In genomic region chr2:167697902-167698301, GRCm38 (mm10) we compare ENCODE assay signal across 9 mouse cellular contexts. TPM values are rescaled to one million over a fixed set of nuclear protein-coding genes. Genes with fewer than 3 reads are reported as not detected.
DNase-seq lines count a peak whose midpoint lies in the region; ATAC-seq and TF ChIP-seq lines count a peak whose summit lies in the region.
"Had no signal": no experiment of that assay in that cellular context is flagged by ENCODE, and none has a peak within 500 bp of the region (broad histone marks: within the 10 kb centered on the region; RNA-seq: fewer than 3 reads in every experiment).

No protein-coding gene starts in this region.

- no peak for TF ChIP-seq CTCF in kidney, postnatal 0 days (IDR thresholded peaks at IDR 0.05; ENCODE audit: low read depth)

- H3K9me3 ChIP-seq in limb, embryonic 14.5 days (ENCODE audit: control insufficient read depth, low read length) = no peaks in the 10 kb centered on the region
- H3K9me3 ChIP-seq in limb, embryonic 10.5 days (replicated peaks) = no peaks in the 10 kb centered on the region
- H3K9me3 ChIP-seq in kidney, postnatal 0 days (replicated peaks; ENCODE audit: low read length) = no peaks in the 10 kb centered on the region
- no peaks in the 10 kb centered on the region for H3K9me3 ChIP-seq in megakaryocyte, embryonic 14.5 days
- peaks cover 2% of the 10 kb centered on the region; the same call in 1 of the 2 replicates for H3K9me3 ChIP-seq in forebrain, embryonic 16.5 days (ENCODE audit: control insufficient read depth, low read length)
- no peaks in the 10 kb centered on the region for H3K9me3 ChIP-seq in midbrain, embryonic 13.5 days

- no peak for ATAC-seq in limb, embryonic 14.5 days (ENCODE audit: low FRiP score, low read depth)
- ATAC-seq in kidney, postnatal 0 days (replicated peaks; ENCODE audit: low FRiP score, low read depth) = peak; percentile 31; the same call in 1 of the 2 replicates
- ATAC-seq in forebrain, embryonic 16.5 days = no peak
- no peak for ATAC-seq in midbrain, embryonic 13.5 days

- no peaks in the 10 kb centered on the region for H3K4me1 ChIP-seq in limb, embryonic 14.5 days (ENCODE audit: control insufficient read depth, insufficient read depth, low read length)
- peaks cover 13% of the 10 kb centered on the region for H3K4me1 ChIP-seq in limb, embryonic 10.5 days
- H3K4me1 ChIP-seq in kidney, postnatal 0 days (replicated peaks; ENCODE audit: insufficient read depth, low read length) = peaks cover 4% of the 10 kb centered on the region; the same call in 1 of the 2 replicates
- H3K4me1 ChIP-seq in megakaryocyte, embryonic 14.5 days = peaks cover 90% of the 10 kb centered on the region
- H3K4me1 ChIP-seq in forebrain, embryonic 16.5 days (replicated peaks; ENCODE audit: control insufficient read depth, insufficient read depth, low read length) = no peaks in the 10 kb centered on the region
- H3K4me1 ChIP-seq in midbrain, embryonic 13.5 days (replicated peaks) = no peaks in the 10 kb centered on the region

- no peaks in the 10 kb centered on the region for H3K27me3 ChIP-seq in limb, embryonic 14.5 days (ENCODE audit: control insufficient read depth, insufficient read depth, low read length)
- peaks cover 11% of the 10 kb centered on the region; the same call in 1 of the 2 replicates for H3K27me3 ChIP-seq in limb, embryonic 10.5 days (ENCODE audit: low read depth, poor library complexity, severe bottlenecking)
- H3K27me3 ChIP-seq in kidney, postnatal 0 days (ENCODE audit: insufficient read depth, low read length) = no peaks in the 10 kb centered on the region
- peaks cover 4% of the 10 kb centered on the region for H3K27me3 ChIP-seq in megakaryocyte, embryonic 14.5 days (replicated peaks)
- no peaks in the 10 kb centered on the region for H3K27me3 ChIP-seq in forebrain, embryonic 16.5 days (replicated peaks; ENCODE audit: control insufficient read depth, insufficient read depth, low read length)
- peaks cover 2% of the 10 kb centered on the region for H3K27me3 ChIP-seq in midbrain, embryonic 13.5 days
- H3K27me3 ChIP-seq: limb, embryonic 13.5 days had no signal

- no peak overlapping the region for H3K4me2 ChIP-seq in limb, embryonic 14.5 days (replicated peaks; ENCODE audit: low read depth, low read length, severe bottlenecking)
- H3K4me2 ChIP-seq in kidney, postnatal 0 days (ENCODE audit: low read length) = no peak overlapping the region
- no peak overlapping the region for H3K4me2 ChIP-seq in forebrain, embryonic 16.5 days (ENCODE audit: low read length)
- no peak overlapping the region for H3K4me2 ChIP-seq in midbrain, embryonic 13.5 days (replicated peaks)
- H3K4me2 ChIP-seq: limb, embryonic 13.5 days had no signal

- TF ChIP-seq POLR2A in limb, embryonic 14.5 days (IDR thresholded peaks at IDR 0.05; ENCODE audit: borderline replicate concordance, extremely low read depth, insufficient read depth, insufficient read length) = no peak

- peak; percentile 27 for DNase-seq in limb, embryonic 14.5 days (ENCODE audit: low spot score)
- no peak for DNase-seq in limb, embryonic 10.5 days (ENCODE audit: low spot score)
- peak; percentile 83 to 87 for DNase-seq in heart, adult 9 months (ENCODE audit: low spot score in 2 of 2)
- peak; percentile 75 for DNase-seq in kidney, postnatal 0 days (ENCODE audit: low spot score)
- no peak for DNase-seq in frontal cortex, postnatal 25 days (ENCODE audit: low spot score in 2 of 2)

- H3K9ac ChIP-seq in limb, embryonic 14.5 days (ENCODE audit: low read depth, low read length, severe bottlenecking) = 0 out of 2 replicates have a peak overlapping the region, but pooled peaks have one; percentile 2
- no peak overlapping the region for H3K9ac ChIP-seq in kidney, postnatal 0 days (ENCODE audit: low read depth, low read length)
- H3K9ac ChIP-seq in forebrain, embryonic 16.5 days (replicated peaks; ENCODE audit: low read depth, low read length) = no peak overlapping the region
- H3K9ac ChIP-seq in midbrain, embryonic 13.5 days (replicated peaks) = no peak overlapping the region
- H3K9ac ChIP-seq: limb, embryonic 13.5 days had no signal

- 54% methylated on average over 5 of the region's 5 CpGs for WGBS in limb, embryonic 14.5 days
- WGBS in limb, embryonic 10.5 days = 63% methylated on average over 5 of the region's 5 CpGs
- WGBS in kidney, postnatal 0 days = 34% methylated on average over 5 of the region's 5 CpGs
- 55% methylated on average over 5 of the region's 5 CpGs for WGBS in forebrain, embryonic 16.5 days
- WGBS in midbrain, embryonic 13.5 days = 61% methylated on average over 5 of the region's 5 CpGs

- no peak overlapping the region for H3K4me3 ChIP-seq in limb, embryonic 14.5 days (replicated peaks; ENCODE audit: low read length)
- H3K4me3 ChIP-seq in limb, embryonic 10.5 days = no peak overlapping the region
- H3K4me3 ChIP-seq in kidney, postnatal 0 days (replicated peaks; ENCODE audit: low read depth, low read length) = no peak overlapping the region
- H3K4me3 ChIP-seq in megakaryocyte, embryonic 14.5 days (replicated peaks) = peak overlapping the region; percentile 90
- H3K4me3 ChIP-seq in forebrain, embryonic 16.5 days (replicated peaks; ENCODE audit: low read length) = no peak overlapping the region
- no peak overlapping the region for H3K4me3 ChIP-seq in midbrain, embryonic 13.5 days (replicated peaks)
- H3K4me3 ChIP-seq: limb, embryonic 13.5 days had no signal

- H3K27ac ChIP-seq in limb, embryonic 14.5 days (replicated peaks; ENCODE audit: low read depth, low read length) = no peak overlapping the region
- H3K27ac ChIP-seq in limb, embryonic 10.5 days = no peak overlapping the region
- H3K27ac ChIP-seq in kidney, postnatal 0 days = peak overlapping the region; percentile 77
- H3K27ac ChIP-seq in forebrain, embryonic 16.5 days (ENCODE audit: low read length) = no peak overlapping the region
- H3K27ac ChIP-seq in midbrain, embryonic 13.5 days = no peak overlapping the region
- H3K27ac ChIP-seq: limb, embryonic 13.5 days had no signal

- H3K36me3 ChIP-seq in limb, embryonic 14.5 days (ENCODE audit: control insufficient read depth, insufficient read depth, low read length) = no peaks in the 10 kb centered on the region
- H3K36me3 ChIP-seq in limb, embryonic 10.5 days = no peaks in the 10 kb centered on the region
- no peaks in the 10 kb centered on the region for H3K36me3 ChIP-seq in kidney, postnatal 0 days (ENCODE audit: insufficient read depth, low read length)
- peaks cover 35% of the 10 kb centered on the region for H3K36me3 ChIP-seq in megakaryocyte, embryonic 14.5 days (replicated peaks; ENCODE audit: low read length)
- H3K36me3 ChIP-seq in forebrain, embryonic 16.5 days (ENCODE audit: control insufficient read depth, insufficient read depth) = no peaks in the 10 kb centered on the region
- no peaks in the 10 kb centered on the region for H3K36me3 ChIP-seq in midbrain, embryonic 13.5 days
- H3K36me3 ChIP-seq: limb, embryonic 13.5 days had no signal

RNA-seq across cellular contexts. Expression of gene Tmem189, which starts 8.3 kb away (rescaled TPM):
- 58.9 and 76.0 TPM in 2 replicates for polyA plus RNA-seq in limb, embryonic 14.5 days (2012; rRNA removed)
- 37.2 and 39.3 TPM in 2 replicates for polyA plus RNA-seq in limb, embryonic 14.5 days (2014; fragmentation: Nextera tagmentation; extraction: Ambion mirVana)
- polyA plus RNA-seq in limb, embryonic 10.5 days (2016; fragmentation: Nextera tagmentation; extraction: Ambion mirVana) = 41.9 and 43.2 TPM in 2 replicates
- 64.6 and 65.2 TPM in 2 replicates for polyA plus RNA-seq in kidney, postnatal 0 days (2015; fragmentation: Nextera tagmentation; extraction: Ambion mirVana)
- polyA plus RNA-seq in megakaryocyte, embryonic 14.5 days (2012; ENCODE audit: insufficient read depth, low replicate concordance) = 164 and 173 TPM in 2 replicates
- polyA plus RNA-seq in forebrain, embryonic 16.5 days (2015; fragmentation: Nextera tagmentation; extraction: Ambion mirVana) = 30.2 and 30.6 TPM in 2 replicates
- 27.1 and 28.0 TPM in 2 replicates for polyA plus RNA-seq in midbrain, embryonic 13.5 days (2015; fragmentation: Nextera tagmentation; extraction: Ambion mirVana)

RNA-seq across cellular contexts. Expression of gene Cebpb, which starts 9.2 kb away (rescaled TPM):
- 29.7 and 36.0 TPM in 2 replicates for polyA plus RNA-seq in limb, embryonic 14.5 days (2012; rRNA removed)
- 20.6 and 27.4 TPM in 2 replicates for polyA plus RNA-seq in limb, embryonic 14.5 days (2014; fragmentation: Nextera tagmentation; extraction: Ambion mirVana)
- 1.2 and 2.2 TPM in 2 replicates for polyA plus RNA-seq in limb, embryonic 10.5 days (2016; fragmentation: Nextera tagmentation; extraction: Ambion mirVana)
- polyA plus RNA-seq in kidney, postnatal 0 days (2015; fragmentation: Nextera tagmentation; extraction: Ambion mirVana) = 13.0 and 22.2 TPM in 2 replicates
- 372 and 610 TPM in 2 replicates for polyA plus RNA-seq in megakaryocyte, embryonic 14.5 days (2012; ENCODE audit: insufficient read depth, low replicate concordance)
- 0.32 and 0.56 TPM in 2 replicates for polyA plus RNA-seq in forebrain, embryonic 16.5 days (2015; fragmentation: Nextera tagmentation; extraction: Ambion mirVana)
- 0.20 TPM in 1 of 2 replicates, not detected in the other for polyA plus RNA-seq in midbrain, embryonic 13.5 days (2015; fragmentation: Nextera tagmentation; extraction: Ambion mirVana)

RNA-seq across cellular contexts. Expression of gene Gm20431, which starts 36.6 kb away (rescaled TPM):
- 6.1 and 11.0 TPM in 2 replicates for polyA plus RNA-seq in limb, embryonic 14.5 days (2012; rRNA removed)
- 7.5 and 16.3 TPM in 2 replicates for polyA plus RNA-seq in limb, embryonic 14.5 days (2014; fragmentation: Nextera tagmentation; extraction: Ambion mirVana)
- polyA plus RNA-seq in limb, embryonic 10.5 days (2016; fragmentation: Nextera tagmentation; extraction: Ambion mirVana) = 1.0 and 4.0 TPM in 2 replicates
- 11.2 and 12.6 TPM in 2 replicates for polyA plus RNA-seq in kidney, postnatal 0 days (2015; fragmentation: Nextera tagmentation; extraction: Ambion mirVana)
- not detected in 2 replicates for polyA plus RNA-seq in megakaryocyte, embryonic 14.5 days (2012; ENCODE audit: insufficient read depth, low replicate concordance)
- 8.2 and 11.7 TPM in 2 replicates for polyA plus RNA-seq in forebrain, embryonic 16.5 days (2015; fragmentation: Nextera tagmentation; extraction: Ambion mirVana)
- polyA plus RNA-seq in midbrain, embryonic 13.5 days (2015; fragmentation: Nextera tagmentation; extraction: Ambion mirVana) = 9.8 and 11.2 TPM in 2 replicates

Comparison
In these comparisons a context has a peak if more than half of its experiments do, and no peak if none do; other contexts are left out.
1. DNase-seq: peak in limb, embryonic 14.5 days (single experiment), heart, adult 9 months (2 of 2) and kidney, postnatal 0 days (single experiment); none in limb, embryonic 10.5 days (single experiment) and frontal cortex, postnatal 25 days (0 of 2).
2. RNA of gene Cebpb, which starts 9.2 kb away (polyA plus RNA-seq): 372 to 610 TPM in megakaryocyte, embryonic 14.5 days; 20.6 to 36.0 TPM in limb, embryonic 14.5 days, 13.0 to 22.2 TPM in kidney, postnatal 0 days, 1.2 to 2.2 TPM in limb, embryonic 10.5 days, 0.32 to 0.56 TPM in forebrain, embryonic 16.5 days and 0.20 TPM in midbrain, embryonic 13.5 days; every median in the first group is over 10 times any median in the second.